Mouse (Mus musculus) right cerebral cortex, adult 2 months (tissue): ENCODE results near the gene Adat2.
A peak's percentile ranks its signal among the peaks of the same experiment; 100 is the strongest.

Experiments used
- DNase-seq, 2 experiments: peaks; one replicate each; pipeline ENCODE4 v3.0.0; 2021 to 2022; ENCODE audit warnings: low spot score in 2 of 2

Gene Adat2

DNA sequence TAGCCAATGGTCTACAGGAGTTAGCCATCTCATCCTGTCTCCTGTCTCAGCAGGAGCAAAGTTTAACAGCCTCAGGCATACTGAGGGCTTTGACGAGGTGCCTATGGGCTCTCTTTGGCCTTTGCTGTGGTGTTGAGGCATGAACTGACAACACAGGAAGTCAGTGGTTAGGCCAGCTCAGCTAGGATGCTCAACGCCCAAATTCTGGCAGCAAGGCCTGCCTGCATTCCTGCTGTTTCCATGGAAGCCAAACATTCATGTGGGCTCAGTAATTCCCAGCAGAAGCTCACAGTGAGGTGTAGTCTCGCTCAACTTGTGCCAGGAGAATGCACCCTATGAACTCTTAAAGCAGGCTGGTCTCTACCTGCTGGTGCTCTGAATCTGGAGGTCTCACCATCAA lies 43.4 kb downstream of the Adat2 start:
- DNase-seq, result peak; percentile 45 to 55

DNA sequence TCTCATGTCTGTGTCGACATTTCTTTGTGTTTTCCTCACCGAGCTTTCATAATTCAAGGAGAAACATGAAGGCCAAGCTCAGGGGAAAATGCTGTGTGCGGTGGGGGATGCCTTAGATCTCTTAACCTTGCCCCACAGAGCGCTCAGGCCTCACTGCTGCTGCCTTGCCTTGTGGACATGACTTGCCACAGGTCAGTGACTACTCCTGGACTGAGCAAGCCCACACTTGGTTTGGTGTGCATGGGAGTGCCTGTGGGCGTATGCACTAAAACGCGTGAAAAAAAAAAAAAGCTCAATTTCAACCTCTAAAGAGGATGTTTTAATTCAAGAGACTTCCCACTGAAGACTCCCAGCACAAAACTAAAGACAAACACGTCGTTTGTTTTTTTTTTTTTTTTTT lies 44.2 kb downstream of the Adat2 start:
- no peak for DNase-seq

DNA sequence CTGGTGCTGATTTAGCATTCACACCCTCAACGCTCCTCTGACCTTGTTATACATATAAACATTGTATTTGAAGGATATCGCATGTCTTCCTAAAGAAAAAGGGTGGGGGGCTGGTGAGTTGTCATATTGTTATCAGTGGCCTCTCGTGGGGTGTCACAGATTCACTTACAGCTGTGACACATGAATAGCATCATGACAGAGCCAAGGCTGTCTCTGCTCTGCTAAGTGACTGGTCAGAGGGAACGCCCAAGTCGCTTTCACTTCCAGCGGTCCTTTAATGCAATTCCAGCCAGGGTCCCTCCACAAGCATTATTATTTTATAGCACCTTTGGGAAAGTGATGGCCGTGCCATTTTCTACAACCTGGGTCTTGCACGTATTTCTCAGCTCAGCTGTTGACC lies 44.8 kb downstream of the Adat2 start:
- no peak for DNase-seq

- peak; percentile 62 to 71 for DNase-seq
Observed at GRCm38 (mm10) chr10:13600926-13601325, 48.2 kb downstream of the Adat2 start.
